Mouse (Mus musculus) thymus, adult 2 months (tissue): ENCODE data around the gene Farp2.

Experiments used
- CTCF ChIP-seq: fragments of 200-500 bp; IDR thresholded peaks from 2 replicates; pipeline ENCODE4 v1.5.1; 2012; ENCODE audit warnings: mild to moderate bottlenecking, control low read depth, low read length, moderate library complexity, borderline replicate concordance; ENCODE audit not compliant: control insufficient read depth, poor library complexity, insufficient read depth; ENCODE audit errors: extremely low read depth
- POLR2A ChIP-seq: fragments of 200-500 bp; IDR thresholded peaks from 2 replicates; pipeline ENCODE4 v1.6.1; 2012; ENCODE audit warnings: mild to moderate bottlenecking, low read length, control low read depth, moderate library complexity; ENCODE audit not compliant: control insufficient read depth, poor library complexity, insufficient read depth; ENCODE audit errors: extremely low read depth

DNA sequence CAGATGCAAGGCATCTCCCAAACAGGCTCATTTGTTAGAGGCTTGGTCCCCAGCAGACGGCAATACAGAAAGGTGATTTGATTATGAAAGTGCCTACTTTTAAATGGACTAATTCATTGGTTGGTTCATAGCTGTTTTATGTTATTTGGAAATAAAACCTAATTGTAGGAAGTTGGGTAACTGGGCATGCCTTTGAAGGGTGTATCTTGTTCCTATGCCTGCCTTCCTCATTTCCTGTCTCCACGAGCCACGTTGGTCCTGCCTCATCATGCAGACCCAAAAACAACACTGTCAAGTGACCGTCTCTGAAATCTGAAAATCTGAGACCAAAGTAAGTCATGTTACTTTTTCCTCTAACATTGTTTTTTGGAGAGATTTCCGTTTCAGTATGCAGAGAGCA lies 39.5 kb downstream of the Farp2 start:
- TF ChIP-seq POLR2A (no peak), CTCF (no peak)
